Mouse (Mus musculus) myocyte (in vitro differentiated cells): ENCODE measurements around the gene Fen1.
"Not testable (repeated sequence)": the region's sequence is repeated elsewhere in the genome, so short reads cannot be mapped to it uniquely, and the experiment has no call there.

Experiments used
- CEBPB ChIP-seq: IDR thresholded peaks from 2 replicates; pipeline ENCODE4 v1.6.1; 2011; ENCODE audit warnings: mild to moderate bottlenecking, moderate library complexity; ENCODE audit not compliant: poor library complexity, insufficient read depth, severe bottlenecking
- E2F4 ChIP-seq: IDR thresholded peaks from one replicate; pipeline ENCODE4 v1.6.1; 2011; ENCODE audit warnings: mild to moderate bottlenecking, control low read depth, moderate library complexity; ENCODE audit not compliant: insufficient read depth
- MAX ChIP-seq: IDR thresholded peaks from one replicate; pipeline ENCODE4 v1.6.1; 2011; ENCODE audit warnings: low read depth, mild to moderate bottlenecking, control low read depth
- MYOG ChIP-seq, 3 experiments: IDR thresholded peaks; one replicate each; pipeline ENCODE4 v1.6.1; 2011; ENCODE audit warnings: control low read depth in 2 of 3, low read depth in 2 of 3, mild to moderate bottlenecking in 2 of 3; ENCODE audit not compliant: insufficient read length in 2 of 3, control insufficient read depth in 1 of 3, insufficient read depth in 1 of 3
- POLR2A ChIP-seq: IDR thresholded peaks from one replicate; pipeline ENCODE4 v1.6.1; 2011; ENCODE audit warnings: low read depth, mild to moderate bottlenecking, control low read depth, moderate library complexity; ENCODE audit not compliant: insufficient read length
- POLR2AphosphoS2 ChIP-seq: IDR thresholded peaks from one replicate; pipeline ENCODE4 v1.6.1; 2011; ENCODE audit warnings: low read depth, control low read depth; ENCODE audit not compliant: insufficient read length
- REST ChIP-seq: IDR thresholded peaks from one replicate; pipeline ENCODE4 v1.6.1; 2011; ENCODE audit warnings: mild to moderate bottlenecking, control low read depth, moderate library complexity; ENCODE audit not compliant: insufficient read depth, insufficient read length
- TCF3 ChIP-seq: IDR thresholded peaks from one replicate; pipeline ENCODE4 v1.6.1; 2011; ENCODE audit warnings: low read depth, control low read depth; ENCODE audit not compliant: insufficient read length
- USF1 ChIP-seq: IDR thresholded peaks from one replicate; pipeline ENCODE4 v1.6.1; 2011; ENCODE audit warnings: low read depth, mild to moderate bottlenecking, control low read depth, moderate library complexity

DNA sequence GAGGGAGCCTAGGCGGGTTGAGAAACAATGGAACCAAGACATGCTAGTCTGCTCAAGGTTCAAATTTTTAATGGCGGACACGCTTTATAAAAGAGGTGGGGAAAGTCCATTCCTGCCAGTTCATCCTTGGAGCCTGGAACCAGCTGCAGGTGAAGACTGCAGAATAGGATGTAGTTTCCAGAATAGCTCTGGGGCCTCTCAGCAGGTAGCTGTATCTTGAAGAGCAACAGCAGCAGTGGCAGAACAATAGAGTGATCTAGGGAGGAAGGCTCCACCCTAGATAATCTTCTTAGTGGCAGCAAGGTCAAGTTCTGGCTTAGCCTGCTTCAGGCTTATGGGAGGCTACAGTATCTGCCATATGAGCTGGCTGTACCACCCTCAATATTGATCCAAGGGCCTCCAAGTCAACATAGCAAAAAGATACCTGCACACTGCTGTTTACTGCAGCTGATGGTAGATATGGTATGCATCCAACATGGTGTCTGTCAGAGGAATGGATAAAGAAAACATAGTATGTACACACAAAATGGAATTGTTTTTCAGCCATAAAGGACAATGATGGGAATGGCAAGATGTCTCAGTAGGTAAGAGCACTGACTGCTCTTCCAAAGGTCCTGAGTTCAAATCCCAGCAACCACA lies 34.2 kb downstream of the Fen1 start:
- TF ChIP-seq MYOG (IDR thresholded peaks at IDR 0.05; ENCODE audit: control insufficient read depth in 1 of 3, insufficient read depth in 1 of 3, insufficient read length in 2 of 3, low read depth in 2 of 3); TCF3; POLR2A; REST; MAX; USF1; CEBPB; POLR2AphosphoS2; E2F4: not testable (repeated sequence)
